Mouse (Mus musculus) megakaryocyte, embryonic 14.5 days (primary cell): ENCODE results near the gene Brinp2.

Experiments used
- FLI1 ChIP-seq: IDR thresholded peaks from 2 replicates; pipeline ENCODE4 v1.6.1; 2012; ENCODE audit warnings: low read length, inconsistent platforms, mixed read lengths
- GATA1 ChIP-seq: IDR thresholded peaks from 3 replicates; pipeline ENCODE4 v1.6.1; 2012; ENCODE audit warnings: mixed read lengths, low read length, inconsistent platforms, borderline replicate concordance

- TF ChIP-seq GATA1 (no peak), FLI1 (no peak)
Measured at GRCm38 (mm10) chr1:158226689-158227088, 129.4 kb downstream of the Brinp2 start.
